Mouse (Mus musculus) midbrain, embryonic 16.5 days (tissue): ENCODE measurements at regions not wholly inside any gene's neighbourhood (a gene's known extent, or its start where the extent isn't known, plus 50 kb on each side); places are given as distances from the start of the nearest gene placed in this dataset.

Experiments used
- ATAC-seq: fragments of 200-750 bp; cut with Nextera tagmentation; 2 replicates; pipeline ENCODE4 v1.8.0; 2017; ENCODE audit warnings: moderate TSS enrichment
- H3K27ac ChIP-seq: fragments of 300-500 bp; sonication (generic); 2 replicates; pipeline ENCODE4 v1.5.1; 2014; ENCODE audit warnings: mild to moderate bottlenecking, low read length, mixed read lengths
- H3K27me3 ChIP-seq: fragments of 300-500 bp; sonication (generic); 2 replicates; pipeline ENCODE4 v1.6.1; 2014; ENCODE audit warnings: low read depth, low read length, mixed read lengths; ENCODE audit not compliant: control insufficient read depth, insufficient read depth
- H3K36me3 ChIP-seq: fragments of 300-500 bp; sonication (generic); 2 replicates; pipeline ENCODE4 v1.6.1; 2014; ENCODE audit warnings: mild to moderate bottlenecking, low read length, moderate library complexity, mixed read lengths; ENCODE audit not compliant: control insufficient read depth, insufficient read depth
- H3K4me1 ChIP-seq: fragments of 300-500 bp; sonication (generic); 2 replicates; pipeline ENCODE4 v1.6.1; 2014; ENCODE audit warnings: mild to moderate bottlenecking, low read length, mixed read lengths; ENCODE audit not compliant: control insufficient read depth, insufficient read depth
- H3K4me2 ChIP-seq: fragments of 300-500 bp; sonication (generic); 2 replicates; pipeline ENCODE4 v1.6.1; 2014; ENCODE audit warnings: mild to moderate bottlenecking, low read length, mixed read lengths
- H3K4me3 ChIP-seq: fragments of 300-500 bp; sonication (generic); 2 replicates; pipeline ENCODE4 v1.5.1; 2014; ENCODE audit warnings: low read depth, mild to moderate bottlenecking, low read length, moderate library complexity, mixed read lengths
- H3K9ac ChIP-seq: fragments of 300-500 bp; sonication (generic); 2 replicates; pipeline ENCODE4 v1.6.1; 2014; ENCODE audit warnings: low read depth, low read length, mixed read lengths
- H3K9me3 ChIP-seq: fragments of 300-500 bp; sonication (generic); replicated peaks from 2 replicates; pipeline ENCODE4 v1.6.1; 2014; ENCODE audit warnings: mild to moderate bottlenecking, low read length, mixed read lengths; ENCODE audit not compliant: control insufficient read depth, poor library complexity, severe bottlenecking
- WGBS: fragments of 180-500 bp; shearing (Covaris S2); extraction: QIAGEN DNeasy Blood & Tissue Kit; methylation state at CpG from one replicate; pipeline ENCODE4 v1.1.7; 2014; 5-methylcytosine and 5-hydroxymethylcytosine counted together

DNA sequence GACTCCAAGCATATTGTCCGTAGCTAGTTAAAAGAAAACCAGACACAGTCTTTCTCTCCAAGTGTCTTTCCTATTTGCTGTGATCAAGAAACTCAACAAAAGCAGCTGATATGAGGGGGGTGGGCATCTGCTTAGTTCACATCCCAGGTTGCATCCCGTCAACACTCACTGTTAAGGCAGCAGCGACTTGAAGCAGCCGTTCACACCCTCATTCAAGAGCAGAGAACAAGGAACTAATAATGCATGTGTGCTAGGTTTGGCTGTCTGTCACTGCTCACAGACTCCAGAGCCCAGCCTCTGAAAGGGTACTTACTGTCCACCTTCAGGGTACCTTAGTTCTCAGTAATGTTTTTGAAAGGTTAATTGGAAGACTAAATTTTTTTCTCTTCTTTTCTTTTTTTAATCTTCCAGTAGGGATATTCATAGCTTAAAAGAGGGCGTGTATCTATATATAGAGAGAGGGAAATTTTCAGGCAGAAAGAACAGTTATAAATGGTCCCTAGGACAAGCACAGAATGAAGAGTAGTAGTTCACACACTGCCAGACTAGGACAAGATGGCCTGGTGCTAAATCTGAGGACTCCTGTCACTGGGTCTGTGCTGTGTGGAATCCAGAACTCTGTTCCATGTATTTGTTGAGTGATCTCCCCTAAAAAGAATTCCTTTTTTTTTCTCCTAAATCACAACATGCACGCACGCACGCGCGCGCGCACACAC, 199.1 kb upstream of the BB014433 start:
- no peak overlapping the region for H3K4me3 ChIP-seq
- H3K36me3 ChIP-seq: no peaks in the 10 kb centered on the region
- no peak overlapping the region for H3K9ac ChIP-seq
- H3K4me2 ChIP-seq: no peak overlapping the region
- no peaks in the 10 kb centered on the region; the same call in 1 of the 2 replicates for H3K27me3 ChIP-seq
- no peak for ATAC-seq
- no peaks in the 10 kb centered on the region for H3K4me1 ChIP-seq
- no peak overlapping the region for H3K27ac ChIP-seq
- WGBS: 96% methylated on average over 12 of the region's 12 CpGs
- no peaks in the 10 kb centered on the region for H3K9me3 ChIP-seq

DNA sequence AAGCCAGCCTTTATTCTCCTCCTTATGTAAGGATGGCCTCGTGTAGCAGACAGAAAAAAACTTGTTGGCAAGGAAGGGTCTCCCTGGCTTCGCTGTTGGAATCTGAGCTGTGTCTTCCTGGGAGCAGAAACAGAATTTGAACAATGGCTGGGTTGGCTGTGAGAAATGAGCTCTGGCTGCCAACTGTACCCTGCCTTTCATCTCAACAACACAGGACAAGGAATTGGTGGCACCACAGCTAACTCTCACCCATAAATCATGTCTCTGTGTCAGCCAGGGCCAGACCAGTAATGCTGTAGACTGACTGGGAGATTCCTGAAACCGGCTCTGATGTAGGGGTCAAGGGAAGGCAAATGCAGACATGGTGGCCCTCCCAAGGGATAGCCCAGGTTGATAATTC, 189.5 kb upstream of the BB014433 start:
- Histone ChIP-seq H3K4me3 (no peak overlapping the region), H3K4me1 (no peaks in the 10 kb centered on the region), H3K9ac (no peak overlapping the region), H3K36me3 (no peaks in the 10 kb centered on the region), H3K27ac (no peak overlapping the region), H3K27me3 (no peaks in the 10 kb centered on the region), H3K4me2 (no peak overlapping the region), H3K9me3 (no peaks in the 10 kb centered on the region)
- ATAC-seq: no peak
- 78% methylated on average over 3 of the region's 3 CpGs for WGBS

DNA sequence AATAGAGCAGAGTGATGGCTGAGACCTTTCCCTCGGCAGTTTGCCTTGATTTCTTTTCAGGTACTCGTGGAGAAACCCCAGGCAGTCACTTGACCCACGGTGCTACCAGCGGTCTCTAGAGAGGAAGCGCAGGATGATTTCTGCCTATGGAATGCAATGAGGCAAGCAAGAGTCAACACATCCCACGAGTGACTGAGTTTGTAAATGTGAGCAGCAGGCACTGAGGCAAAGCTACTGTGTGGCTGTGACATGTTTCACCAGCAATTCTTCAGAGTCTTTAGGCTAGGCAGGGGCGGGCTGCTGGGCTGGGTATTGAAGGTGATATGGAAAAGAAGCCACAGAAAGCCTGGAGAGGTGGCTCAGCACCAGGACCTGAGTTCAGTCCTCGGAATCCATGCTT, 187.4 kb upstream of the BB014433 start:
- H3K27me3 ChIP-seq: no peaks in the 10 kb centered on the region
- H3K4me1 ChIP-seq: no peaks in the 10 kb centered on the region
- WGBS: 58% methylated on average over 8 of the region's 8 CpGs
- no peak overlapping the region for H3K4me3 ChIP-seq
- no peak overlapping the region for H3K4me2 ChIP-seq
- no peak overlapping the region for H3K27ac ChIP-seq
- H3K9ac ChIP-seq: no peak overlapping the region
- no peak for ATAC-seq
- H3K36me3 ChIP-seq: no peaks in the 10 kb centered on the region
- no peaks in the 10 kb centered on the region for H3K9me3 ChIP-seq

DNA sequence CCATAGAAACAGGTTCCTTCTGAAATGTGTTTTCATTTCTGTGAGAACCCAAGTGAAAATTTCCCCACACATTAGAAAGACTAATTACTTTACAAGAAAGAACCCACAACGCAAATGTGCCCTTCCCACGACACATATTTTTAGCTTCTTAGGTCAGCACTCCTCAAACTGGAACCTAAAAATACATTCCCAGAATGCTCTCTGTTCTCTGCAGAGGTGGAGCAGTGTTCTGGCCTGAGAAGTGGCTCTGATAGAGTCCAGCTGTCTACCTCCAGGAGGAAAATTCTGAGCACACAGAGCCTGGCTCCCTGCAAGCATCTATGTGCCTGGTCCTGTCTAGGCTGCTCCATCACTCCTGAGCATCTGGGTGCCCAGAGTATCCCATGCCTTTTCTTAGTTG, 184.3 kb upstream of the BB014433 start:
- H3K9ac ChIP-seq: no peak overlapping the region
- H3K4me3 ChIP-seq: no peak overlapping the region
- H3K27ac ChIP-seq: no peak overlapping the region
- no peak overlapping the region for H3K4me2 ChIP-seq
- H3K9me3 ChIP-seq: no peaks in the 10 kb centered on the region
- H3K4me1 ChIP-seq: no peaks in the 10 kb centered on the region
- WGBS: 92% methylated on average over 2 of the region's 2 CpGs
- no peak for ATAC-seq
- no peaks in the 10 kb centered on the region for H3K27me3 ChIP-seq
- H3K36me3 ChIP-seq: no peaks in the 10 kb centered on the region

DNA sequence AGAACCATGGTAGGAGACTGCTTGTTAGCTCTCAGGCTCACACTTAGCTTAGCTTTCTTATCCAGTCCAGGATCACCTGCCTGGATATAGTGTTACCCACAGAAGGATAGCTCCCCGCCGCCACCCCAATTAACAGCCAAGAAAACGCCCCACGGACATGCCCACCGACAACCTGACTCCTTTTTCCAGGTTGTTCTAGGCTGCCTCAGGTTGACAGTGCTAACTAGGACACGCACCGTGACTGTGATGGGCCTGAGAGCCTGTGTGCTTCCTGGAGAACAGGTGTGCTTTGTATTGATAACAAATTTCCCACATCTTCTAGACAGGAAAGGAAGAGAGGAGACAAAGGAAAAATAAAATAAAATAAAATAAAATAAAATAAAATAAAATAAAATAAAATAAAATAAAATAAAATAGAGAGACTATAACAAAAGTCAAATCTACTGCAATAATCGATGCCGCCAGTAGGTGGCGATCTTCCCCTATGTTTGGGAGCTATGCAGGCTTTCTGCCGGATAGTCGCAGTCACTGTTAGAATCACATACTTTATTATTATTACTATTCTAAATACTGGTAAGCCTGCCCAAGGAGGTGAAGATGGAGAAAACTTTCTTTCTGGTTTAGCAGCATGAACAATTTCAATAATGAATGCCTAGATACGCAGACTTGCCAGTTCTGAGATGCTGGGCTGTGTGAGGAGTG, 175.5 kb upstream of the BB014433 start:
- peak; percentile 73 for ATAC-seq

DNA sequence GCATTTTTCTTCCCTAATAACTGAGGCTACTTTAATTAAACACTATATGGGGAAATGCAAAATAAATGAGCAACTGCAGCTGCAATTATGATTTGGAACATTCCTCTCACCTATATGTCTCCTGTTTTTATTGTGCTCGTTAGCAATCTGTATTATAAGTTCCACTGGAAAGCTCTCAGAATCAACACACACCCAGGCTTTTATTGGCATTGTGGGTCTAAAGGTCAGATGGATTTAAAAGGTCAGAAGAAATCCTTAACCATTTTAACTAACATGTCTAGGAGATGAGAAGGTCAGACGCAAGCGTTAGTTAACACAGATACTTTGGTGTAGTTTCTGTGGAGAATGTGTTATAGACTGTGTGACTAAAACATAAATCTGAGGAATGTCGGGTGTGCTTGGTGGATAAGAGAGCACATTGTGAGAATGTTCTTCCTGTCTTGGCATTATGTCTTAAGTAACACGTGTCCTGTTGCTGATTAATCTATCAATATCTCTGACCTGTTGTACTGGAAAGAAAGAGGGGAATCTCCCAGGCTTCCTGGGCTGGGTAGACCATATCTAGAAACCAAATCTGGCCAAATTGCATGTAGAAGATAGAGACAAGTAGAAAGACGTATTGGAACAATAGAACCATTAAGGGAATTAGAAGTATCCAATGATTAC, 164.1 kb upstream of the BB014433 start:
- Histone ChIP-seq H3K36me3 (no peaks in the 10 kb centered on the region), H3K9me3 (no peaks in the 10 kb centered on the region), H3K4me3 (no peak overlapping the region), H3K4me2 (no peak overlapping the region), H3K4me1 (no peaks in the 10 kb centered on the region), H3K27ac (no peak overlapping the region), H3K27me3 (no peaks in the 10 kb centered on the region), H3K9ac (no peak overlapping the region)
- WGBS: 82% methylated on average over 6 of the region's 6 CpGs
- no peak for ATAC-seq

More for the DNA sequence above, 175.5 kb upstream of the BB014433 start:
- Histone ChIP-seq H3K4me2 (no peak overlapping the region), H3K9ac (no peak overlapping the region), H3K27me3 (no peaks in the 10 kb centered on the region), H3K4me3 (no peak overlapping the region), H3K27ac (no peak overlapping the region), H3K4me1 (no peaks in the 10 kb centered on the region), H3K9me3 (no peaks in the 10 kb centered on the region), H3K36me3 (no peaks in the 10 kb centered on the region)
- WGBS: 43% methylated on average over 13 of the region's 13 CpGs

DNA sequence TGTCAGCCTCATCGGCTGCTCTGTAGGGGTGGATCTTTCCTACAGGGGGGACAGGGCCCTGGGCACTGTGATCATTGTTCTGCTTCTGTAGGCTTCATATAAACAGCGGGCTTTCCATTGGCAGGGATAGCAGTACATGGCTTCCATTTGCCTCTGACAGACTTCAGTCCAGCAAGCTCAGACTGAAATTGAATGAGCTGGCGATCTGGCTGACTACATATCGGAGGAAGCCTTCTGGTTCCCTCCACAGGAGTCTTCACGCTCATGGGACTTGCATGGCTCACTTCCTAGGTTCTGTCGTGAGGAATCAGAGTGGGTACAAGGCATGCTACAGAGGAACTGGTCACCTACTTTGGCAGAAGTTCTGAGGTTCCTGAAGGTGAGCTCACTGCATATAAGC, 155.7 kb upstream of the BB014433 start:
- H3K27me3 ChIP-seq: no peaks in the 10 kb centered on the region
- no peak overlapping the region for H3K4me3 ChIP-seq
- H3K4me2 ChIP-seq: no peak overlapping the region
- ATAC-seq: no peak
- no peaks in the 10 kb centered on the region for H3K4me1 ChIP-seq
- H3K9ac ChIP-seq: no peak overlapping the region
- 91% methylated on average over 6 of the region's 6 CpGs for WGBS
- H3K27ac ChIP-seq: no peak overlapping the region
- no peaks in the 10 kb centered on the region for H3K9me3 ChIP-seq
- no peaks in the 10 kb centered on the region for H3K36me3 ChIP-seq

DNA sequence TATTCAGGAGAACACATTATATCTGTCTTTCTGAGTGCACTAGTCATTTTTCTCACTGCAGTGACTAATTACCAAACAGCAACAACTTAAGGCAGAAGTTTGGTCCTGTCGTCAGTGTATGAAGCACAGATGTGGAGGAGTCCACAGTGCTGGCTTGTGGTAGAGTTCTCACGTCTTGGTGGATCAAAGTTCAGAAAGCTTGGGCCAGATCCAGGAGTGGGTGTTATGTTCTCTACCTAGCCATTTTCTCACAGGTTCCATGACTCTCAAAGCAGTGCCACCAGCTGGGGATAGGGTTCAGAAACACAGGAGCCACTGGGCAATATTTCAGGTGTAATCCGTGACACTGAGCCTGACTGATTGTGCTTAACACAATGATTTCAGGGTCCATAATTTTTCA, 144.8 kb upstream of the BB014433 start:
- WGBS: 87% methylated on average over 3 of the region's 3 CpGs
- Histone ChIP-seq H3K4me2 (no peak overlapping the region), H3K27me3 (no peaks in the 10 kb centered on the region), H3K9me3 (no peaks in the 10 kb centered on the region), H3K4me3 (no peak overlapping the region), H3K27ac (no peak overlapping the region), H3K9ac (no peak overlapping the region), H3K36me3 (no peaks in the 10 kb centered on the region), H3K4me1 (peaks cover 6% of the 10 kb centered on the region)
- no peak for ATAC-seq

DNA sequence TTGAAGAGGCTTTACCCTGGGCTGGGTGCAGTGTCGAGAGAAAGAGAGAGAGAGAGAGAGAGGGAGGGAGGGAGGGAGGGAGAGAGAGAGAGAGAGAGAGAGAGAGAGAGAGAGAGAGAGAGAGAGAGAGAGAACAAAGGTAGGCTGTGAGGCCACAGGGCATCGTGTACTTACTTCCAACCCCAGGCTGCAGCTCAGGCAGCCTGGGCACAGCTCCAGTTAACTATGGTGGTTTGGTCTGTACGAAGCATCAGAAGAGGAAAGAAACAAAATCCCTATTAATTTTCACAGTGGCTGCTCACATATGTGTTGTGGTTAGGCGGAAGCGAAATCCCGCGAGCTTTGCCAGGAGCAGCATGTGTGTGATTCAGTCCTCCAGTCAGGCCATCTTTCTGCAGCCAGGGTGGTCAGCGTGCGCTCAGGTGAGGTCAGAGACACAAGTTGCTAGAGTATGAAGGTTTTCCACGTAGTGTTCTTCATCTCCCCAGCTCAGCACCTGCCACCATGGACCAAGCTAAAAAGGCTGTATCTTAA, 143.3 kb upstream of the BB014433 start:
- WGBS: 31% methylated on average over 10 of the region's 10 CpGs
- Histone ChIP-seq H3K27ac (no peak overlapping the region), H3K4me2 (no peak overlapping the region), H3K36me3 (no peaks in the 10 kb centered on the region), H3K9ac (no peak overlapping the region), H3K27me3 (no peaks in the 10 kb centered on the region), H3K4me1 (peaks cover 6% of the 10 kb centered on the region), H3K9me3 (no peaks in the 10 kb centered on the region), H3K4me3 (no peak overlapping the region)
- ATAC-seq: no peak
